ENCODE assay signal across 14 mouse cellular contexts in genomic region chr5:129155023-129155901, GRCm38 (mm10). TPM values are rescaled to one million over a fixed set of nuclear protein-coding genes. Genes with fewer than 3 reads are reported as not detected.
DNase-seq lines count a peak whose midpoint lies in the region; ATAC-seq and TF ChIP-seq lines count a peak whose summit lies in the region.
"Had no signal": no experiment of that assay in that cellular context is flagged by ENCODE, and none has a peak within 500 bp of the region (broad histone marks: within the 10 kb centered on the region; RNA-seq: fewer than 3 reads in every experiment).

No protein-coding gene starts in this region.

- peak overlapping the region; percentile 34; the same call in 1 of the 2 replicates for H3K4me2 ChIP-seq in forebrain, embryonic 11.5 days (ENCODE audit: low read depth, low read length, severe bottlenecking)
- peak overlapping the region; percentile 16; the same call in 1 of the 2 replicates for H3K4me2 ChIP-seq in hindbrain, embryonic 13.5 days
- peak overlapping the region; percentile 2; the same call in 1 of the 2 replicates for H3K4me2 ChIP-seq in midbrain, embryonic 14.5 days (ENCODE audit: low read length)
- no peak overlapping the region for H3K4me2 ChIP-seq in liver, postnatal 0 days (ENCODE audit: low read depth, low read length)
- no peak overlapping the region for H3K4me2 ChIP-seq in intestine, embryonic 16.5 days (ENCODE audit: low read depth, low read length)
- H3K4me2 ChIP-seq: embryonic facial prominence, embryonic 15.5 days; intestine, embryonic 15.5 days; limb, embryonic 15.5 days; lung, embryonic 14.5 days had no signal

- 56% methylated on average over 14 of the region's 14 CpGs for WGBS in forebrain, embryonic 11.5 days
- 63% methylated on average over 14 of the region's 14 CpGs for WGBS in hindbrain, embryonic 13.5 days
- 67% methylated on average over 14 of the region's 14 CpGs for WGBS in midbrain, embryonic 14.5 days
- 61% methylated on average over 14 of the region's 14 CpGs for WGBS in liver, postnatal 0 days (ENCODE audit: insufficient replicate concordance)
- 73% methylated on average over 14 of the region's 14 CpGs for WGBS in intestine, embryonic 16.5 days
- WGBS in thymus, adult 2 months = 87% methylated on average over 14 of the region's 14 CpGs

- H3K4me1 ChIP-seq in ES-Bruce4 (ENCODE audit: control insufficient read depth, insufficient read depth, low read length) = peaks cover 17% of the 10 kb centered on the region
- peaks cover 11% of the 10 kb centered on the region for H3K4me1 ChIP-seq in forebrain, embryonic 11.5 days (replicated peaks; ENCODE audit: control insufficient read depth, insufficient read depth, low read length)
- H3K4me1 ChIP-seq in hindbrain, embryonic 13.5 days (replicated peaks) = peaks cover 41% of the 10 kb centered on the region
- peaks cover 21% of the 10 kb centered on the region for H3K4me1 ChIP-seq in midbrain, embryonic 14.5 days (ENCODE audit: control insufficient read depth, insufficient read depth, low read length)
- H3K4me1 ChIP-seq in liver, postnatal 0 days (ENCODE audit: insufficient read depth) = no peaks in the 10 kb centered on the region
- H3K4me1 ChIP-seq in intestine, embryonic 16.5 days (ENCODE audit: control insufficient read depth, insufficient read depth, low read length) = no peaks in the 10 kb centered on the region
- H3K4me1 ChIP-seq in thymus, adult 2 months (replicated peaks; ENCODE audit: control insufficient read depth, insufficient read depth, low read length) = no peaks in the 10 kb centered on the region
- H3K4me1 ChIP-seq: embryonic facial prominence, embryonic 15.5 days; intestine, embryonic 15.5 days; limb, embryonic 15.5 days had no signal

- peak; percentile 89 for TF ChIP-seq EP300 in ES-Bruce4 (IDR thresholded peaks at IDR 0.05; ENCODE audit: insufficient read depth, low read depth, low read length)
- no peak for TF ChIP-seq EP300 in liver, postnatal 0 days (IDR thresholded peaks at IDR 0.05; ENCODE audit: low read depth)

- no peak for DNase-seq in forebrain, embryonic 11.5 days (ENCODE audit: low spot score)
- DNase-seq in midbrain, embryonic 14.5 days = no peak
- DNase-seq in liver, postnatal 0 days = no peak
- DNase-seq in urinary bladder, postnatal 14 days (ENCODE audit: low spot score) = no peak
- no peak for DNase-seq in thymus, adult 2 months
- DNase-seq: cerebellum, adult 11 months; kidney, postnatal 25 days had no signal

- no peak for ATAC-seq in forebrain, embryonic 11.5 days (replicated peaks; ENCODE audit: low FRiP score)
- no peak for ATAC-seq in hindbrain, embryonic 13.5 days (ENCODE audit: low FRiP score)
- ATAC-seq in midbrain, embryonic 14.5 days (ENCODE audit: low FRiP score, low TSS enrichment) = no peak
- ATAC-seq in liver, postnatal 0 days = no peak
- no peak for ATAC-seq in intestine, embryonic 16.5 days
- ATAC-seq: intestine, embryonic 15.5 days had no signal

- TF ChIP-seq CTCF in ES-Bruce4 (IDR thresholded peaks at IDR 0.05; ENCODE audit: low read depth, low read length) = no peak
- no peak for TF ChIP-seq CTCF in liver, postnatal 0 days (IDR thresholded peaks at IDR 0.05; ENCODE audit: low read depth)
- TF ChIP-seq CTCF in thymus, adult 2 months (IDR thresholded peaks at IDR 0.05; ENCODE audit: borderline replicate concordance, control insufficient read depth, extremely low read depth, insufficient read depth, low read length, poor library complexity) = no peak

- H3K9me3 ChIP-seq in ES-Bruce4 (replicated peaks; ENCODE audit: control insufficient read depth, insufficient read depth, low read length, poor library complexity, severe bottlenecking) = no peaks in the 10 kb centered on the region
- H3K9me3 ChIP-seq in forebrain, embryonic 11.5 days (ENCODE audit: control insufficient read depth, low read length) = no peaks in the 10 kb centered on the region
- H3K9me3 ChIP-seq in hindbrain, embryonic 13.5 days = no peaks in the 10 kb centered on the region
- H3K9me3 ChIP-seq in midbrain, embryonic 14.5 days (ENCODE audit: control insufficient read depth, low read length) = no peaks in the 10 kb centered on the region
- no peaks in the 10 kb centered on the region for H3K9me3 ChIP-seq in liver, postnatal 0 days (ENCODE audit: low read length)
- no peaks in the 10 kb centered on the region for H3K9me3 ChIP-seq in intestine, embryonic 16.5 days (ENCODE audit: control insufficient read depth, low read length)
- H3K9me3 ChIP-seq: embryonic facial prominence, embryonic 15.5 days; intestine, embryonic 15.5 days; limb, embryonic 15.5 days had no signal

- no peaks in the 10 kb centered on the region for H3K36me3 ChIP-seq in ES-Bruce4 (ENCODE audit: control insufficient read depth, insufficient read depth, low read length, poor library complexity, severe bottlenecking)
- no peaks in the 10 kb centered on the region for H3K36me3 ChIP-seq in forebrain, embryonic 11.5 days (ENCODE audit: control insufficient read depth, insufficient read depth, low read length)
- H3K36me3 ChIP-seq in hindbrain, embryonic 13.5 days = no peaks in the 10 kb centered on the region
- H3K36me3 ChIP-seq in midbrain, embryonic 14.5 days (ENCODE audit: control insufficient read depth, insufficient read depth, low read length) = no peaks in the 10 kb centered on the region
- H3K36me3 ChIP-seq in liver, postnatal 0 days (replicated peaks; ENCODE audit: insufficient read depth, low read length) = no peaks in the 10 kb centered on the region
- H3K36me3 ChIP-seq in intestine, embryonic 16.5 days (ENCODE audit: control insufficient read depth, insufficient read depth, low read length) = no peaks in the 10 kb centered on the region
- no peaks in the 10 kb centered on the region for H3K36me3 ChIP-seq in thymus, adult 2 months (ENCODE audit: control insufficient read depth, insufficient read depth, low read length)
- H3K36me3 ChIP-seq: embryonic facial prominence, embryonic 15.5 days; intestine, embryonic 15.5 days; limb, embryonic 15.5 days had no signal

- H3K27me3 ChIP-seq in ES-Bruce4 (ENCODE audit: control insufficient read depth, insufficient read depth, low read length, poor library complexity, severe bottlenecking) = no peaks in the 10 kb centered on the region
- H3K27me3 ChIP-seq in forebrain, embryonic 11.5 days (ENCODE audit: control insufficient read depth, insufficient read depth, low read length) = no peaks in the 10 kb centered on the region
- no peaks in the 10 kb centered on the region for H3K27me3 ChIP-seq in hindbrain, embryonic 13.5 days
- H3K27me3 ChIP-seq in midbrain, embryonic 14.5 days (ENCODE audit: control insufficient read depth, insufficient read depth, low read length) = no peaks in the 10 kb centered on the region
- no peaks in the 10 kb centered on the region for H3K27me3 ChIP-seq in liver, postnatal 0 days (ENCODE audit: insufficient read depth, low read length)
- H3K27me3 ChIP-seq in intestine, embryonic 16.5 days (replicated peaks; ENCODE audit: control insufficient read depth, insufficient read depth, low read length) = no peaks in the 10 kb centered on the region
- H3K27me3 ChIP-seq in thymus, adult 2 months (ENCODE audit: control insufficient read depth, insufficient read depth, low read length) = no peaks in the 10 kb centered on the region
- H3K27me3 ChIP-seq: embryonic facial prominence, embryonic 15.5 days; intestine, embryonic 15.5 days; limb, embryonic 15.5 days had no signal

- no peak overlapping the region for H3K4me3 ChIP-seq in ES-Bruce4 (ENCODE audit: low read depth, low read length)
- H3K4me3 ChIP-seq in forebrain, embryonic 11.5 days (ENCODE audit: low read depth, low read length) = no peak overlapping the region
- H3K4me3 ChIP-seq in hindbrain, embryonic 13.5 days = no peak overlapping the region
- no peak overlapping the region for H3K4me3 ChIP-seq in midbrain, embryonic 14.5 days (replicated peaks; ENCODE audit: low read depth, low read length)
- H3K4me3 ChIP-seq in liver, postnatal 0 days (ENCODE audit: low read depth, low read length) = no peak overlapping the region
- H3K4me3 ChIP-seq in intestine, embryonic 16.5 days (ENCODE audit: low read length) = no peak overlapping the region
- no peak overlapping the region for H3K4me3 ChIP-seq in thymus, adult 2 months (ENCODE audit: control insufficient read depth, insufficient read depth, low read length)
- H3K4me3 ChIP-seq: embryonic facial prominence, embryonic 15.5 days; intestine, embryonic 15.5 days; limb, embryonic 15.5 days had no signal

- peak overlapping the region; percentile 97 for H3K27ac ChIP-seq in ES-Bruce4 (ENCODE audit: insufficient read depth, low read length)
- peak overlapping the region; percentile 67; the same call in 1 of the 2 replicates for H3K27ac ChIP-seq in forebrain, embryonic 11.5 days (ENCODE audit: low read depth, low read length)
- H3K27ac ChIP-seq in hindbrain, embryonic 13.5 days = peak overlapping the region; percentile 83
- H3K27ac ChIP-seq in midbrain, embryonic 14.5 days (replicated peaks; ENCODE audit: low read depth, low read length) = peak overlapping the region; percentile 80
- no peak overlapping the region for H3K27ac ChIP-seq in liver, postnatal 0 days (ENCODE audit: low read depth)
- H3K27ac ChIP-seq in intestine, embryonic 16.5 days (ENCODE audit: low read length) = no peak overlapping the region
- no peak overlapping the region for H3K27ac ChIP-seq in thymus, adult 2 months (ENCODE audit: control insufficient read depth, insufficient read depth, low read length)
- H3K27ac ChIP-seq: embryonic facial prominence, embryonic 15.5 days; intestine, embryonic 15.5 days; limb, embryonic 15.5 days had no signal

- no peak for TF ChIP-seq POLR2A in ES-Bruce4 (IDR thresholded peaks at IDR 0.05; ENCODE audit: insufficient read depth, low read length)
- no peak for TF ChIP-seq POLR2A in thymus, adult 2 months (IDR thresholded peaks at IDR 0.05; ENCODE audit: control insufficient read depth, extremely low read depth, insufficient read depth, low read length, poor library complexity)

- H3K9ac ChIP-seq in ES-Bruce4 (ENCODE audit: low read depth, poor library complexity, severe bottlenecking) = no peak overlapping the region
- peak overlapping the region; percentile 9 for H3K9ac ChIP-seq in forebrain, embryonic 11.5 days (ENCODE audit: low read length)
- H3K9ac ChIP-seq in hindbrain, embryonic 13.5 days = 0 out of 2 replicates have a peak overlapping the region, but pooled peaks have one; percentile 43
- H3K9ac ChIP-seq in midbrain, embryonic 14.5 days (replicated peaks; ENCODE audit: low read length) = no peak overlapping the region
- no peak overlapping the region for H3K9ac ChIP-seq in liver, postnatal 0 days (replicated peaks)
- no peak overlapping the region for H3K9ac ChIP-seq in intestine, embryonic 16.5 days (ENCODE audit: low read depth, low read length)
- H3K9ac ChIP-seq: embryonic facial prominence, embryonic 15.5 days; intestine, embryonic 15.5 days; limb, embryonic 15.5 days; lung, embryonic 14.5 days had no signal

RNA-seq across cellular contexts. Expression of gene Adgrd1, which starts 58.7 kb away (rescaled TPM):
- polyA plus RNA-seq in ES-Bruce4 (2011; ENCODE audit: insufficient read depth, insufficient read length, low read depth, missing spikeins) = not detected in 2 replicates
- not detected in 2 replicates for polyA plus RNA-seq in forebrain, embryonic 11.5 days (2014; fragmentation: Nextera tagmentation; extraction: Ambion mirVana)
- polyA plus RNA-seq in hindbrain, embryonic 13.5 days (2015; fragmentation: Nextera tagmentation; extraction: Ambion mirVana) = 0.13 and 0.14 TPM in 2 replicates
- polyA plus RNA-seq in midbrain, embryonic 14.5 days (2014; fragmentation: Nextera tagmentation; extraction: Ambion mirVana) = 0.07 and 0.19 TPM in 2 replicates
- polyA plus RNA-seq in liver, postnatal 0 days (2015; fragmentation: Nextera tagmentation; extraction: Ambion mirVana) = 0.32 and 0.34 TPM in 2 replicates
- polyA plus RNA-seq in intestine, embryonic 16.5 days (2015; fragmentation: Nextera tagmentation; extraction: Ambion mirVana) = 1.0 and 1.5 TPM in 2 replicates
- 3.3 TPM in 2 replicates for polyA plus RNA-seq in thymus, adult 2 months (2012; rRNA removed)

Comparison
In these comparisons a context has a peak if more than half of its experiments do, and no peak if none do; other contexts are left out.
1. H3K27ac ChIP-seq: peak in ES-Bruce4 (single experiment), forebrain, embryonic 11.5 days (single experiment), hindbrain, embryonic 13.5 days (single experiment) and midbrain, embryonic 14.5 days (single experiment); none in liver, postnatal 0 days (single experiment), intestine, embryonic 16.5 days (single experiment) and thymus, adult 2 months (single experiment).
2. H3K9ac ChIP-seq: peak in forebrain, embryonic 11.5 days (single experiment) and hindbrain, embryonic 13.5 days (single experiment); none in ES-Bruce4 (single experiment), midbrain, embryonic 14.5 days (single experiment), liver, postnatal 0 days (single experiment) and intestine, embryonic 16.5 days (single experiment).
3. H3K4me2 ChIP-seq: peak in forebrain, embryonic 11.5 days (single experiment), hindbrain, embryonic 13.5 days (single experiment) and midbrain, embryonic 14.5 days (single experiment); none in liver, postnatal 0 days (single experiment) and intestine, embryonic 16.5 days (single experiment).